Comparison of ENCODE assay signal across 18 mouse cellular contexts in the genomic region with DNA sequence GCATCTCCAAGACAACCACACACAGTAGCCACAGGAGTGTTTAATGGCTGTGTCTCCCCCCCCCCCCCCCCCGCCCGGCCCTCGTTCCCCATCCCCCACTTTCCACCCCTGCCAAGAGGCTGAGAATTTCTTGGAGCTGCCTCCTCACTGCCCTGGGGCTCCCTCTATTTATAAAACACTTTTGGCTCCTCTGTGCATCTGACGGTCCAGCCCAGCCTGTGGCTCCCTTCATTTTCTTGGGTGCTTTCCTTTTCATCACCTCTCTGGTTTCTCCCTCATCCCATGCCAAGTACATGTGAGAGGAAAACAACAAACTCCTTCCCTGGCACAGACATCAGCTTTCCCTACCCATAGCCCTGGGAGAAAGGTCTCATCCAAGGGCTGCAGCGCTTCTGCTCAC.
A peak's percentile ranks its signal among the peaks of the same experiment; 100 is the strongest.
DNase-seq lines count a peak whose midpoint lies in the region; ATAC-seq lines count a peak whose summit lies in the region.
"Had no signal": no experiment of that assay in that cellular context is flagged by ENCODE, and none has a peak within 500 bp of the region (broad histone marks: within the 10 kb centered on the region; RNA-seq: fewer than 3 reads in every experiment).

No protein-coding gene starts in this region.

- H3K27me3 ChIP-seq in heart, embryonic 12.5 days (replicated peaks), result no peaks in the 10 kb centered on the region
- no peaks in the 10 kb centered on the region for H3K27me3 ChIP-seq in neural tube, embryonic 12.5 days (replicated peaks)
- H3K27me3 ChIP-seq: embryonic facial prominence, embryonic 12.5 days; heart, embryonic 13.5 days; limb, embryonic 13.5 days; liver, embryonic 15.5 days had no signal

- WGBS in heart, embryonic 12.5 days, result 76% methylated on average over 2 of the region's 5 CpGs
- WGBS in neural tube, embryonic 12.5 days, result 67% methylated on average over 2 of the region's 5 CpGs

- ATAC-seq in heart, embryonic 12.5 days (ENCODE audit: insufficient number of reproducible peaks, low FRiP score), result no peak
- 0 out of 2 replicates have a peak, but pooled peaks have one; percentile 37 for ATAC-seq in neural tube, embryonic 12.5 days (ENCODE audit: low FRiP score, low read depth)
- ATAC-seq: intestine, embryonic 16.5 days; midbrain, embryonic 16.5 days had no signal

- H3K4me2 ChIP-seq in heart, embryonic 12.5 days, result no peak overlapping the region
- H3K4me2 ChIP-seq in neural tube, embryonic 12.5 days (replicated peaks), result no peak overlapping the region
- H3K4me2 ChIP-seq: embryonic facial prominence, embryonic 12.5 days; heart, embryonic 13.5 days; hindbrain, embryonic 14.5 days; limb, embryonic 13.5 days; liver, embryonic 15.5 days had no signal

- no peaks in the 10 kb centered on the region for H3K36me3 ChIP-seq in heart, embryonic 12.5 days
- H3K36me3 ChIP-seq in neural tube, embryonic 12.5 days, result no peaks in the 10 kb centered on the region
- H3K36me3 ChIP-seq: embryonic facial prominence, embryonic 12.5 days; heart, embryonic 13.5 days; liver, embryonic 15.5 days had no signal

- H3K9ac ChIP-seq in heart, embryonic 12.5 days, result no peak overlapping the region
- H3K9ac ChIP-seq in neural tube, embryonic 12.5 days, result no peak overlapping the region
- H3K9ac ChIP-seq: embryonic facial prominence, embryonic 12.5 days; heart, embryonic 13.5 days; hindbrain, embryonic 14.5 days; limb, embryonic 13.5 days; liver, embryonic 15.5 days had no signal

- H3K4me3 ChIP-seq in heart, embryonic 12.5 days, result no peak overlapping the region
- no peak overlapping the region for H3K4me3 ChIP-seq in neural tube, embryonic 12.5 days
- H3K4me3 ChIP-seq: embryonic facial prominence, embryonic 12.5 days; heart, embryonic 13.5 days; limb, embryonic 13.5 days; liver, embryonic 15.5 days had no signal

- H3K9me3 ChIP-seq in heart, embryonic 12.5 days (replicated peaks), result no peaks in the 10 kb centered on the region
- no peaks in the 10 kb centered on the region for H3K9me3 ChIP-seq in neural tube, embryonic 12.5 days
- H3K9me3 ChIP-seq: embryonic facial prominence, embryonic 12.5 days; heart, embryonic 13.5 days; limb, embryonic 13.5 days; liver, embryonic 15.5 days had no signal

- H3K4me1 ChIP-seq in heart, embryonic 12.5 days (replicated peaks), result no peaks in the 10 kb centered on the region
- 0 out of 2 replicates have a peak, but pooled peaks cover 4% of the 10 kb centered on the region for H3K4me1 ChIP-seq in neural tube, embryonic 12.5 days
- H3K4me1 ChIP-seq: embryonic facial prominence, embryonic 12.5 days; liver, embryonic 15.5 days had no signal

- H3K27ac ChIP-seq in heart, embryonic 12.5 days (ENCODE audit: poor library complexity, severe bottlenecking), result no peak overlapping the region
- no peak overlapping the region for H3K27ac ChIP-seq in neural tube, embryonic 12.5 days
- H3K27ac ChIP-seq: embryonic facial prominence, embryonic 12.5 days; heart, embryonic 13.5 days; hindbrain, embryonic 14.5 days; limb, embryonic 13.5 days; liver, embryonic 15.5 days had no signal

- DNase-seq in heart, adult 18-20 months, result peak; percentile 20 to 35
- DNase-seq in neural tube, embryonic 10.5 days (ENCODE audit: extremely low spot score, low spot score), result no peak
- DNase-seq in gastrocnemius, postnatal 25 days, result peak; percentile 60
- peak; percentile 85 for DNase-seq in skeletal muscle tissue, adult 2 months (ENCODE audit: low read depth, low spot score)
- DNase-seq in retina, postnatal 1 day, result no peak
- DNase-seq: cerebellum, adult 11 months; kidney, postnatal 14 days; lung, postnatal 14 days; thymus, postnatal 36 days had no signal

Comparison
In these comparisons a context has a peak if more than half of its experiments do, and no peak if none do; other contexts are left out.
1. DNase-seq: peak in heart, adult 18-20 months (2 of 2), gastrocnemius, postnatal 25 days (single experiment) and skeletal muscle tissue, adult 2 months (single experiment); none in neural tube, embryonic 10.5 days (single experiment) and retina, postnatal 1 day (single experiment).